Comparison of ENCODE assay signal across 8 mouse cellular contexts in genomic region chr2:152020255-152020654, GRCm38 (mm10). TPM values are rescaled to one million over a fixed set of nuclear protein-coding genes. Genes with fewer than 3 reads are reported as not detected.
DNase-seq lines count a peak whose midpoint lies in the region; ATAC-seq and TF ChIP-seq lines count a peak whose summit lies in the region.
"Had no signal": no experiment of that assay in that cellular context is flagged by ENCODE, and none has a peak within 500 bp of the region (broad histone marks: within the 10 kb centered on the region; RNA-seq: fewer than 3 reads in every experiment).

No protein-coding gene starts in this region.

- ATAC-seq in embryonic facial prominence, embryonic 12.5 days (ENCODE audit: insufficient number of reproducible peaks, insufficient read depth, low FRiP score, low TSS enrichment) = 0 out of 2 replicates have a peak, but pooled peaks have one; percentile 8
- peak; percentile 69 for ATAC-seq in inflammation-experienced regulatory T-cells, adult 6 months

- 28% methylated on average over 6 of the region's 6 CpGs for WGBS in thymus, adult 2 months
- 24% methylated on average over 6 of the region's 6 CpGs for WGBS in embryonic facial prominence, embryonic 12.5 days

- H3K36me3 ChIP-seq in thymus, adult 2 months (ENCODE audit: control insufficient read depth, insufficient read depth, low read length) = no peaks in the 10 kb centered on the region
- H3K36me3 ChIP-seq in embryonic facial prominence, embryonic 12.5 days = no peaks in the 10 kb centered on the region
- H3K36me3 ChIP-seq: heart, embryonic 15.5 days had no signal

- H3K9ac ChIP-seq in embryonic facial prominence, embryonic 12.5 days = no peak overlapping the region
- H3K9ac ChIP-seq: heart, embryonic 15.5 days had no signal

- H3K4me2 ChIP-seq in embryonic facial prominence, embryonic 12.5 days (replicated peaks) = no peak overlapping the region
- H3K4me2 ChIP-seq: heart, embryonic 15.5 days had no signal

- no peaks in the 10 kb centered on the region for H3K4me1 ChIP-seq in thymus, adult 2 months (replicated peaks; ENCODE audit: control insufficient read depth, insufficient read depth, low read length)
- no peaks in the 10 kb centered on the region for H3K4me1 ChIP-seq in embryonic facial prominence, embryonic 12.5 days
- H3K4me1 ChIP-seq: heart, embryonic 15.5 days had no signal

- no peak for TF ChIP-seq POLR2A in thymus, adult 2 months (IDR thresholded peaks at IDR 0.05; ENCODE audit: control insufficient read depth, extremely low read depth, insufficient read depth, low read length, poor library complexity)

- TF ChIP-seq CTCF in thymus, adult 2 months (IDR thresholded peaks at IDR 0.05; ENCODE audit: borderline replicate concordance, control insufficient read depth, extremely low read depth, insufficient read depth, low read length, poor library complexity) = peak; percentile 75; the same call in 1 of the 2 replicates

- peak; percentile 62 for DNase-seq in thymus, adult 2 months
- DNase-seq in thymus, adult 18-20 months = no peak
- DNase-seq in adrenal gland, postnatal 10 days = peak; percentile 69
- DNase-seq in lung, postnatal 14 days = peak; percentile 61
- DNase-seq in retina, postnatal 7 days (ENCODE audit: low read depth, low spot score) = peak; percentile 49

- H3K27me3 ChIP-seq in thymus, adult 2 months (ENCODE audit: control insufficient read depth, insufficient read depth, low read length) = no peaks in the 10 kb centered on the region
- no peaks in the 10 kb centered on the region for H3K27me3 ChIP-seq in embryonic facial prominence, embryonic 12.5 days
- H3K27me3 ChIP-seq: heart, embryonic 15.5 days had no signal

- H3K4me3 ChIP-seq in thymus, adult 2 months (ENCODE audit: control insufficient read depth, insufficient read depth, low read length) = no peak overlapping the region
- H3K4me3 ChIP-seq in embryonic facial prominence, embryonic 12.5 days = no peak overlapping the region
- H3K4me3 ChIP-seq: heart, embryonic 15.5 days had no signal

- no peak overlapping the region for H3K27ac ChIP-seq in thymus, adult 2 months (ENCODE audit: control insufficient read depth, insufficient read depth, low read length)
- H3K27ac ChIP-seq in embryonic facial prominence, embryonic 12.5 days = no peak overlapping the region
- H3K27ac ChIP-seq: heart, embryonic 15.5 days had no signal

- no peaks in the 10 kb centered on the region for H3K9me3 ChIP-seq in embryonic facial prominence, embryonic 12.5 days
- H3K9me3 ChIP-seq: heart, embryonic 15.5 days had no signal

RNA-seq across cellular contexts. Expression of gene Slc52a3, which starts 23.9 kb away (rescaled TPM):
- 3.7 and 4.6 TPM in 2 replicates for polyA plus RNA-seq in thymus, adult 2 months (2012; rRNA removed)
- total RNA-seq in adrenal gland, postnatal 10 days (2021) = 1 to 10 TPM; 1.6 to 2.2 TPM
- polyA plus RNA-seq in embryonic facial prominence, embryonic 12.5 days (2016; fragmentation: Nextera tagmentation; extraction: Ambion mirVana) = 1.2 TPM in 2 replicates
- polyA plus RNA-seq in inflammation-experienced regulatory T-cells, adult 6 months (2017; shearing (Covaris generic)) = 10 to 100 TPM in 1 of 3 experiments, 1 to 10 TPM in 2; 5.3 to 16.5 (median 8.9) TPM

RNA-seq across cellular contexts. Expression of gene Fam110a, which starts 40.2 kb away (rescaled TPM):
- polyA plus RNA-seq in thymus, adult 2 months (2012; rRNA removed) = 33.0 and 41.3 TPM in 2 replicates
- total RNA-seq in adrenal gland, postnatal 10 days (2021) = 1 to 10 TPM; 7.0 to 9.7 TPM
- 34.6 and 36.2 TPM in 2 replicates for polyA plus RNA-seq in embryonic facial prominence, embryonic 12.5 days (2016; fragmentation: Nextera tagmentation; extraction: Ambion mirVana)
- polyA plus RNA-seq in inflammation-experienced regulatory T-cells, adult 6 months (2017; shearing (Covaris generic)) = 10 to 100 TPM; 16.4 to 27.4 (median 18.3) TPM

Comparison
In these comparisons a context has a peak if more than half of its experiments do, and no peak if none do; other contexts are left out.
1. DNase-seq: peak in thymus, adult 2 months (single experiment), adrenal gland, postnatal 10 days (single experiment), lung, postnatal 14 days (single experiment) and retina, postnatal 7 days (single experiment); none in thymus, adult 18-20 months (0 of 2).